Mouse (Mus musculus) spleen, postnatal 14 days (tissue): ENCODE results near the gene Ankrd65.
A peak's percentile ranks its signal among the peaks of the same experiment; 100 is the strongest.
"Not testable (repeated sequence)": the region's sequence is repeated elsewhere in the genome, so short reads cannot be mapped to it uniquely, and the experiment has no call there.

ENCODE experiments used
- DNase-seq, 2 experiments: peaks; one replicate each; pipeline ENCODE4 v3.0.0; 2021 to 2022; ENCODE audit warnings: low spot score in 2 of 2

The Ankrd65 gene

DNA sequence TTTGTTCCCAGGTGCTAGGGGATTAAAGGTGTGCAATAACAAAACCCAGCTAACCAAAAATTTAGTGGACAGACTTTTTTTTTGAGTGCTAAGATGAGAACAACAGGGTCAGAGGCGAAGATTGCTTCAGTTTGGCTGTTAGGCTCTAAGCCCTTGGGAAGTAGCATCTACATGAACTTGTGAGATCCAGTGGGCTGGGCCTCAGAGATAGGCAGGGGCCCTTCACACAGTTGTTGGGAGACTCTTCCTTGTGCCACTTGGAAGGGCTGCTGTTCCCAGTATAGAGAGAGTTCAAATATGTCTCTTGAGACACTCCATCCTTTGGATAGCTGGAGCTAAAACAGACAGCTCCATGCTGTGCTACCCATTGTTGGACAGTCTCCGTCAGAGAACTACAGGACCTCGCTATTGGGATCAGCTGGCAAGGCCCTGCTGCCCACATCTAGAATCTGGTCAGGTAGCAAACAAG is at the start of gene Ankrd65:
Gene Ankrd65 (plus strand): TSS at position 419 of the 469 bp plus-strand sequence.
- DNase-seq = no peak

DNA sequence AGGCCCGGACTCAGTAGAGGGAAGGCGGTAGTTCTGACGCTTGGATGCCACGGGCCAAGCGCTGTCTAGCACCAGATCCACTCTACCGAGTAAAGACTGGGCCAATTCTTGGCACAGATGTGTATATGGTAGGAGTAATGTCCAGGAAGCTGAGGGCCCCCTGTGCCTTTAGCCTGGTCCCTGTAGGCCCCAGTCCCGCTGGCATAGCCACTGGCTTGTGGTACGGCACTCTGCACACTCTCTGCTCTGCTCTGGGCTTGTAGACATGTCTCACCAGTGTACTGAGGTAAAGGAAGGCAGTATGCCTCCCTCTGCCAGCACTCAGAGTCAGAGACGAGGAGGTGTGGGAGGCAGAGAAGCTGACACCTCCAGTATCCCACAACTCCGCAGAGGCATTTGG is 49.6 kb upstream of the Ankrd65 start:
- not testable (repeated sequence) for DNase-seq

DNA sequence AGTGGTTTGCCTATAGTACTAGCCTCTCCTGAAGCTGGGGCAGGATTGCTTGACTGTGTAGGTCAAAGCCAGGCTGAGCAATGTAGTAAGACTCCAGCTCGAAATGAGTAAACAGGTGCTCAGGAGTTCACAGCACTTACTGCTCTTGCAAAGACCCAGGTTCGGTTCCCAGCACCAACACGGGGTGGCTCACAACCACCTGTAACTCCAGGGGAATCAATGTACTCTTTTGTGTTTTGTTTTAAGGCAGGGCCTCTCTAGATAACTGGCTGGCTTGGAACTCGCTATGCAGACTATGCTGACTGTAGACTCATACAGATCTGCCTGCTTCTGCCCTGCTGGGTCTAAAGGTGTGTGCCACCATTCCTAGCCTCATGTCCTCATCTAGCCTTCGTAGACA is 47.6 kb upstream of the Ankrd65 start:
- DNase-seq = no peak

DNA sequence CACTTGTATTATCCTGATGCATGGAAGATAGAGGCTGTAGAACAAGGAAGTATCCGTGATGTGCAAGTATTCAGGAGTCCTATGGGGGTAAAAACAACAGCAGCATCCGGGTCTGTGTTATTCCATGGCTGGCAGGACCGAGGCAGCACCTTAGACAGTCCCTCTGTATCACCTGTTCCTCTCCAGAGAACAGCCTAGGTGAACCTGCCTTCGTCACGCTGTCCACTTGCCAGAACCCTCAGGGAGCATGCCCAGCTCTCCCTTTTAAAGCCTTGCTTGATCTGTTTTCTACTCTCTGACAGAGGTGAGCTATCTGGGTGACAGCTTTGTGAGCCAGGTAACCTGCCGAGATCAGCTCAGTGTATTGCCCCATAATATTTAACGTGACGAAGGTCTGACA is 45.8 kb upstream of the Ankrd65 start:
- no peak for DNase-seq

DNA sequence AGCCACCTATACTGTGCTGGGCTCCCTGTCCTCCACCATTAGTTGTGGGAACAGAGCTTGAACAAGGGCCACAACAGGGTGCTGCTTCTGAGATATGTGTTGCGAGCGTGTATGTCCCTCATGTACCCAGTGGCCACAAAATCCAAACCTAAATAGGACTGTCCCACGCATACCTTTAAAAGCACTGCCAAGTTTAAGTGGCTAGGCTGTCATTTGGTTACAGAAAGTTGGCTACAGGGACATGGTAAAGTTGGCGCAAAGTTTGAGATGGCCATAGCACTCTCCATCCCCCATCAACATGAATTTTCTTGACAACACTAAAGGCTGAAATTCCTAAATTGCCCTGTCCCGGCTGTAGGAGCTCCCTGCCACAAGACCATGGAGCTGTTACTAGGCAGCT is 45.1 kb upstream of the Ankrd65 start:
- DNase-seq = no peak

DNA sequence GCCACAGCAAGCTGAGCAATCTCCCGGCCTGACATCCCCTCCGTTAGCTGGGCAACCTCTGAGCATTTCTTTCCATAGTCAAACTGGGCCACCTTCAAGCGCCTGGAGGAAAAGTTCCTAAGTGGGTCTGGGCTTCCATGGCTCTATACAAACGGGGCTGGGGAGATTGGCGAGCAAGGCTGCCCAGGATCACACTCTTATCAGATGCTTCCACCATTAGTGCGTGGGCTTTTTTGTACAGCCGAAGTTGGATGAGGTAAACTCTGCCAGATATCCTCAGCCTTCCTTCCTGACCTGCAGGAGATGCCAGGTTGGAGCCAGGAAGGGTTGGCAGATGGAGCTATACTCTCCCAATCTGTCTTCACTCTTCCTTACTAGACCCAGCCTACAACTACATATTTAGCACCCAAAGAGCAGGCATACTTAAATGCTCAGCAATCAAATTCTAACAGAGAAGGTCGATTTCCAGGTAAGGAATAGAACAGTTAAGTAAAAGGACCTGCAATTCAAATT is 44.1 kb upstream of the Ankrd65 start:
- DNase-seq = no peak

DNA sequence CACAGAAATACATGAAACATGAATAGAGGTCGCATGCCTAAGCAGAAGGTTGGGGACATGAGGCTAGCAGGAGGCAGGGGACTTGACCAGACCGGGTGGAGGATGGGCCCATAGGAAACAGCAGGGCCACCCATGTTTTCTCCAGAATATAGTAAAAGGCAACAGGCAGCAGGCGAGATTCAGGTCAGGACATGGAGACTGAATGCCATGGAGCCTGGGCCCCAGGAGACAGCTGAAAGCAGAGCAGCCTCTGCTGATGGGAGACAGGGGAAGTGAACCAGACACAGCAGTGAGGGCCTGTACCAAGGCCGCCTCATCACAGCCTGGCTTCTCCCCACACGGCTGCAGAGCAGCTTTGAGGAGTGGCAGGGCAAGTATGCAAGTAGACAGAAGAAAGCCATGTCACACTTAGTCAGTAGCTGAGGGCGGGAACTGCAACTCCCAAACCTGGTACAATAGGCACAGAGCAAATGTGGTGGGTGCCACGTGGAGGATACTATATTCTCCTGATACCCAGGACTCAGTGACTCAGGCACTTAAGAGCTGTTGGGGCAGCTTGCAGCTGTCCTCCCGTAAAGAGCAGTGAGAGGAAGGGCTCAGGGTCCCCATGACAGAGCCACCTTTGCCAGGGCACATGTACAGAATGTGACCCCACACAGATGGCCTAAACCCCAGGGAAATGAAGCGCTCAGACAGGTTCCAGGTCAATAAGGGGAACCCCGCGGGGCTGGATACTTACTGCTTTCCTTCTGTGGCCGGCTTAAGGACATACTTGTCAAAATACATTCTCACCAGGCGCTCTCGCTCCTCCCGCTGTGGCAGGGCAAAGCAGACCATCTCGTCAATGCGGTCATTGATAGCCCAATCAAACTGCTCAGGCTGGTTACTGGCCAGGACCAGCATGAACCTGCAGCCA is 43.4 kb upstream of the Ankrd65 start:
- no peak for DNase-seq

DNA sequence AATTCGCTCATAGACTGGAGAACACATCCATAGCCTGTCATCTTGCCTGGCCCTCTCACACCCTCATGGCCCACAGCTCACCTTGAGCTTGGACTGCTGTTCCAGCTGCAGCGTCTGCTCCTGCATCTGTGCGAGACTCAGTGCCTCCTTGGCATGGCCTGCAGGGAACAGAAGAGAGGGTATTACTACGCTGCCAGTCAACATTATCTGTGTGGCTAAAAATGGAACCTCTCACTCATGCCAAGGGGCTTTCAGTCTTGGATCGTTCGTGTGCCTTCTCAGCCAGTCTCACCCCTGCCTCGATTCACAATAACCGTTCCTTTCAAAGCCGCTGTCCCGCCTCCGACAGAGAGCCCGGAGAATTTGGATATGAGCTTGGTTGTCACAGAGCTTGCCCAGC is 33.2 kb upstream of the Ankrd65 start:
- DNase-seq = no peak

DNA sequence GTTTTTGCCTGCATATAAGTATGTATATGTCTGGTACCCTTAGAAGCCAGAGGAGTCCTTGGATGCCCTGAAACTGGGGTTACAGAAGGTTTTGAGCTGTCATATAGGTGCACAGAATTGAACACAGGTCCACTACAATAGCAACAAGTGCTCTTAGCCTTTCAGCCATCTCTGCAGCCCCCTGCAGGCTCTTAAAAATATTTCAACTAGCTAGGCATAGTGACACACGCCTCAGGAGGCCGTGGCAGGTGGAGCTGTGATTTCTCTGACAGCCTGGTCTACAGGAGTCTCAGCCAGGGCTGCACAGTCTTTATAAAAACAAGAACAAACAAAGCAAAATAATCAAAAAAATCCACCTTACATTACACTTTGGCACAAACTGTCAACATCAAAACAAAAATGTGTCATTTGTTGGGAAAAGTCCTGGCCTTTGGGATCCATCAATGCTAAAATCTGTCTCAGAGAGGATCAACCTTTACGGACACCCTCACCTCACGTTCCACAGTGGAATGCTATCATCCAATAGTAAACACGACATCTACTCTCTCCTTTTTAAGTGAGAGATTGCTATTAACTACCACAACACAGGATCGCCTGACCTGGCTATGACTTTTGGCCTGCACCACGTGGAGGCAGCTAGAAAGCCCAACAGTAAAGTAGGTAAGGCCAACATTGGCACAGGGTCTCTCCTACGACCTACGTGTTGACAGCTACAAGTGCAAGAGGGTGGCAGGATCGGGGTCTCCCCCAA is 30.2 kb upstream of the Ankrd65 start:
- DNase-seq = no peak

DNA sequence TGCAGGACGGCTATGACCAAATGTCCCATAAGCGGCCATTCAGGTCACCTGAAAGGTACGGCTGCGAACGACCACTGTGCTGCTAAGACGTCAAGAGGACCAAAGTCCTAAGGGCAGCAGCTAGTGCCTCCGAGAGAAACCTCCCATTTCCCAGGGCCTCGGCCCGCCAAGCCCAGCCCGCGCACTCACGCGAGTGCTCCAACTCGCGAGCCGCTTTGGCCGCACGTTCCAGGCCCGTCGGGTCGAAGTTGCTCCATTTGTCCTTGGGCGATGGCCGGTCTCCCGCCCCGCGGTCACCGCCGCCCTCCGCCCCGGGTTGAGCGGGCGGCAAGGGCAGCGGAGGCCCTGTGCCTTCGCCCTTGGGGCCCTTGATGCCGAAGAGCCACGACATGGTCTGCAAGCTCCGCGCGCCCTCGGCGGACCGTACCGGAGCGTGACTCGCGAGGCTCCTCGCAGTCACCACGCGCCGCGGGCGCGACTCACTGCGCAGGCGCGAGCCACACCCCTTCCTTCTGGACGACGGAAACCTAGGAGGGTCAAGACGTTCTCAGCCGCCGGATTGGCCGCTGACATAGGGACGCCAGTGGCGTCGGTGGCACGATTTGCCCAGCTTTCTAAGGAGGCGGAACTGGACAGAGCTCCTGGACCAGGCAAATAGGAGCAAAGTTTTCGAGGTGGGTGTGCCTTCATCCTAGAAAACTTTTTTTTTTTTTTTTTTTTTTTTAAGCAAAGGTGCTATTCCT is 29.5 kb upstream of the Ankrd65 start, which contains the start of gene Atad3a:
Gene Atad3a (minus strand): TSS at position 481 of the 743 bp plus-strand sequence.
- peak; percentile 94 to 96 for DNase-seq

DNA sequence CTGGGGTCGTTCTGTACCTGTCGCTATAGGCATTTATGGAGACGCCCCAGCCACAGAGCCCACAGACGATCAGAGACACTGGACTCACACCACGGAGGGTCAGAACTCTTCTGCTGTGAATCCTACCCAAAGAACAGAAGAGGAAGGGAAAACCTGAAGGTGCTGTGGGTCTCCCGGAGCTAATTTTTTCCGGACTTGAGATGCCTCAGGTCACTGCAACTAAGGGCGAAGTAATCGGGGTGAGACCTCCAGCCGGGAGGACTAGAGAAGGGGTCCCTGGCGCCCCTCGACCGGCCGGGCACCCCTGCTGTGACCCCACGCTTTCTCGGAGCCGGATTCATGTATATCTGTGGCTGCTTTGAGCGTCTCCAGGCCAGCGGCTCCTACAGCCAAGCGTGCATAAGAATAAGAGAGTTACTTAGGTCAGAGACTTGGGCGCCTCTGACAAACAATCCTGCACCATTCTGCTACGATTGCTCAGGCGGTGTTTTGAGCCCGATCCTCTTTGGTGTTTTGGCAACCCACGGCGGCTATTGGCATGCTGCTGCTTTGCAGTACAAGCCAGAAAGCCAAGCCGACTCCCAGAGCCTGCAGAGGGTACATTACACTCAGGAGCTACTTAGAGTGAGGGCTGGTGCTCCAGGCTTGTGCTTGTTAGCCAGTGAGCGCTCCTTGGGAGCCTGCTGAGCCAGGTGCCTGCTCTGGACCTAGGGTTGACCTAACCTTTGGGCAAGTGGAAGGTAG is 28.7 kb upstream of the Ankrd65 start:
- no peak for DNase-seq

DNA sequence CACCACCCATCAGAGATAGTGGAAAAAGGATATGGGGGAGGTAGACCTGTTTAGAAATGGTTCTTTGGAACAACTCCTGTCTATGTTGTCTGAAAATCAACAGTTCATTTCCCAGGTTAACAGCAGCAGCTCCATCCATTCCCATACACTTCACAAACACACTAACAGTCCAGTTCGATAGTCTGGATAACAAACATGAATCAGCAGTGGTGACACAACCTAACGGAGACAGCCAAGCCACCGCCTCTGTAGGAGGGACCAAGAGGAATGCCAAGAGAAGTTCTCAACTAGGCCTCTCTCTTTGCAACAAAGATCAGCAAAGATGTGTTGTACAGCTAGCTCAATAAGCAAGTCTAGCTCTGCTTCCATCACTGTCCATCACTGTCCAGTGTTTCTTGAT is 27.9 kb upstream of the Ankrd65 start:
- DNase-seq = no peak

DNA sequence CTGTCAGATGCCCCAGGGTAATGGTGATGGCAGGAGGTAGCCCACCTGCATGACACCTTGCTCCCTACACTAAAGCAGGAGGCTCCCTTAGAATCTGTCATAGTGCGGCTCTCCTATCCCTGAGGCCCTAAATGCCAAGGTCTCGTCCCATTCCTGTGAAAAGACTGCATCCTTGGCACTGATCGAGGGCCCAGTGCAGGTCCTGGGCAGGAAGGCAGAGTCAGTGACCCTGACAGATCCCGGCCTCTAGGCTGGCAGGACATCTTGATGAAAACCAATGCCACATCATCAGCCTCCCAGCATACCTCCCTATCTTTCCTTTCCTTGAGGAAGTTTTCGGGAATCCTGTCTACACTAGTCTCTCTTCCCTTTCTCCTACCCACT is 20.8 kb upstream of the Ankrd65 start:
- no peak for DNase-seq

DNA sequence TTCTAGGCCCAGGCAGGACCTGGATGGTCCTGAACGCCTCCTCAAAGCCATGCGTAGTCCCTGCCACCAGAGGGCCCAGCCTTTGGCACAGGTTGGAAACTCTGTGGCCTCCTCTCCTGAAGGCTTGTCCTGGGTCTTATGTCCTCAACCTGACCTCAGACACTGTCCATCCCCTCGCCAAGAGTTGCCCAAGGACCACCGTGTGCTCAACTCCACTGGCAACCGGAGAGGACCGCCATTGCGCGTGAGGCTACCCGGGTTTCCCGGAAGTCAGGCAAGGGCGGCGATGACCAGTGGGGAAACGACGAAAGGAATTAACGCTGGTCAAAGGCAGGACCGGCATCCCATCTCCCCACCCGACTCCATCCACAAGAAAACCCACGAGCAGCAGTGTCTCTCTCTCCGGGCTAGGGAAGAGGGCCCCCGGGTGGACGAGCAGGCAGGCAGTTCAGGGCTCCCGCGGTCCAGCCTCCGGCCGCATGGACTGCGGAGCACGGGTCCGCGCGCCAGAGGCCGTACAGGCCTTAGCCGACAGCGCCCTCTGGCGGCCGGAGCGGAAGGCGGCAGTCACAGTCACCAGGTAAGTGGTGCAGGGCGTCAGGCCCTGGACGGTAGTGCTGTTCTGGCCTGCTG is 20.2 kb upstream of the Ankrd65 start:
- peak; percentile 79 to 90 for DNase-seq

DNA sequence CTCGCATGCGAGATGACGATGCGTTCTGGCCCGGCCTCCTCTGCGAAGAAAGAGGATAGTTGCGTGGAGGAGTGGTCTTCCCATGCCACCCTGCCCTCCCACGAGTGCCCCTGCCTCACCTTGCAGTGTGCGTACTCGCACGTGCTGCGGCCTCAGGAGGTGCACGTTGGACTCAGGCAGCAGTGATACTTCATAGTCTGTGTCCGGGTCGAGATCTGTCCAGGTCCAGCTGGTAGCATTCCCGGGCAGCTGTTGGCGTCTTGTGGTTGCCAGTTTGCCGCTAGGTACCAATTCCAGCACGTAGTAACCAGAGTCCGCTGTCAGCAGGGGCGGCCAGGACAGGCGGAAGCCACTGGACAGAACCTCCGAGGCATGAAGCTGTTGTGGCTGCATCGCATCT is 19.6 kb upstream of the Ankrd65 start:
- no peak for DNase-seq

DNA sequence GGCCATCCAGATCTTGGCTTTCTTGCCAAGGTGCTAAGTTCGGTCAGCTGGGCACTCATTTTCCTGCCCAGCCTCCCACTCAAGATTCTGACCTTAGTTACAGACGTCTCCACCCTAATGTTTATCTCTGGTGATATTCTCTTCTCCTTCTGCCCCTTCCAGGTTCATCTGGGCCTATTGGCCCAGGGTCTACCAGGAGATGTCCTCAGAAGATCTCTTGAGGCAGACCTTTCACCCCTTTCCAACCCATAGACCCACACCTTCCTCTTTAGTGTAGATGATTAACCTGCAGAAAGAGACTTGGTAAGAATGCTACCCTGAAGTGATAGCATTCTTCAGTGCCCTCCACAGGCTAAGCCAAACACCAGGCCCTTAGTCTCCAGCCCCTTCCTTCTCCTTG is 18.5 kb upstream of the Ankrd65 start:
- DNase-seq = no peak

DNA sequence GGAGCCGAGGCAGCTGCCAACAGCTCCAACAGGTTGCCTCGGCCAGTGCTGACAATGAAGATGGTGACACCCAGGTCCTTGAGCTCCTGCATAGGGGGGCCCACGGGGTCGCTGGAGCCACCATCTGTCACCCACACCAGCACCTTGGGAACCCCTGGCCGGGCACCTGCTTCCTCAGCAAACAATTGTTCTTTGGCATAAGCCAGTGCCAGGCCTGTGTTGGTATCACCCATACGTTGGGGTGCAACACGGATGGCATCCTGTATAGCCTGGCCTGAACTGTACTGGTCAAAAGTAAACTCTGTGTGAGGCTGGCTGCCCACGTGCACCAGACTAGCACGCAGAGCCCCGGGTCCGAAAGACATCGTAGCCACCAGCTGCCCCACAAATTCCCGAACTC is 17.5 kb upstream of the Ankrd65 start:
- no peak for DNase-seq

DNA sequence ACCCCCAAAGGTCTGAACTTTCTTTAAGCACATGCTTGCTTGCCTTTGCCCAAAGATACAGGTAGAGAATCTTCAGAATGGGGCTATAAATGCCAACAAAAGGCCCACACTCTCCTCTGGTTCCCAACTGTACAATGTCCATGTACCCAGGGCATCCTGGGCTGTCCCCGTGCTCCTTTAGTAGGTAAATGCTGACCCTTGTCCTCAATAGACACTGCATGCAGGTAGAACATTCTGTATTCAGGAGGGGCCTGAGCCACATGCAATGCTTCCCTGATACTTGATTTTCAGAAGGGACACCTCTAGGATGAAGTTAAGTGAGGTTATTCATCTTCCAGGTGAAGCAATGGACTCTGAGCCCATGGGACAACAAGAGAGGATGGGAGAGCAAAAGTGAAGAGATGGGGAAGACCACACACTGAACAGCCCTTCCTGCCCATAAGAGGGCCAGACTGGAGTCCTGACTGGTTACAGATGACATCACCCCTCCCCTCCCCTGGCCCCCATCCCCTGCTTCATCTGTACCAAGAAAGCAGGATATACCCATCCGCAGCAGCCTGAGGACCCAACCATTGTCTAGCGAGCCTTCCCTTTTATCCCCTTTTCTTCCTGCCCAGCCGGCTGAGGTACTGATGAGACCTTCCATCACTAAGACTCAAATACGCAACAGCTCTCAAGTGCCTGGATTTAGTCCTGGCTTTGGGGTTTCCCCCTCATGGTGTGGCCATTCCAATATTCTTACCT is 16.7 kb upstream of the Ankrd65 start:
- no peak for DNase-seq

DNA sequence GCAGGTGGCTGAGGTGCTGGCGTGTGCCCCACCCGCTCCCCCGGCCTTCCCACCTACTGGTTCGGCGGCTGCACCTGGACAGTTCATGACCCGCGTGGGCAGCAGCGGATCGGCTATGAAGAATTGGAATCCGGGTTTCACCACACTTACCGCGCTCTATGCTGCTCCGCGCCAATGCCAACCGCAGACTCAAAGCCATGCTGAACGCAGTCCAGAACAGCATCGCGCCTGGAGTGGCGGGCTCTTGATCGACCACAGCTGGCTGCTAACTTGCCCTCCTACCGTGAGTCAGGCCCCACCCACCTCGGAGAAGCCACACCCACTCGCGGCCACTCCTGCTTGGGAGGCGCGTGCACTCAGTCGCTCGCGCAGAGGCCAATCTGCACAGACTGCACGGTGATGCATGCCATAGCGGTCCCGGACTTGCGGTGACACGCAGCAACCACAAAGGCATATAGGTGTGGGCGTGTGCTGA is 15.9 kb upstream of the Ankrd65 start, which contains the start of gene Vwa1:
Gene Vwa1 (minus strand): TSS at position 419 of the 475 bp plus-strand sequence.
- peak; percentile 75 to 80 for DNase-seq
